Mouse (Mus musculus): ENCODE data around the gene Misp. TPM values are rescaled to one million over a fixed set of nuclear protein-coding genes. Genes with fewer than 3 reads are reported as not detected.

Gene Misp
- polyA plus RNA-seq, 1 experiment from 2014 or later, result 0.63 TPM

GRCm38 (mm10) chr10:79856704-79857451 lies 36.1 kb downstream of the Misp start:
- Histone ChIP-seq H3K9ac (ENCODE audit: low read depth, low read length) (peak overlapping the region; percentile 100), H3K4me2 (peak overlapping the region; percentile 78), H3K4me3 (ENCODE audit: low read depth, low read length) (peak overlapping the region; percentile 86), H3K27ac (ENCODE audit: low read depth, low read length) (peak overlapping the region; percentile 57), H3K9me3 (replicated peaks; ENCODE audit: control insufficient read depth, low read length) (no peaks in the 10 kb centered on the region), H3K36me3 (ENCODE audit: control insufficient read depth, insufficient read depth, low read length) (peaks cover 30% of the 10 kb centered on the region), H3K27me3 (ENCODE audit: control insufficient read depth, insufficient read depth, low read length) (no peaks in the 10 kb centered on the region), H3K4me1 (ENCODE audit: control insufficient read depth, insufficient read depth, low read length) (peaks cover 44% of the 10 kb centered on the region)
- no peak for ATAC-seq (replicated peaks; ENCODE audit: insufficient number of reproducible peaks, low FRiP score, low TSS enrichment)
- WGBS (ENCODE audit: insufficient replicate concordance), result 37% methylated on average over 7 of the region's 7 CpGs

- no peaks in the 10 kb centered on the region for H3K27me3 ChIP-seq (ENCODE audit: control insufficient read depth, insufficient read depth, low read length)
- 23% methylated on average over 4 of the region's 4 CpGs for WGBS (ENCODE audit: insufficient replicate concordance)
- H3K4me1 ChIP-seq (ENCODE audit: control insufficient read depth, insufficient read depth, low read length), result peaks cover 38% of the 10 kb centered on the region
- peak overlapping the region; percentile 64 for H3K9ac ChIP-seq (ENCODE audit: low read depth, low read length)
- H3K4me2 ChIP-seq, result peak overlapping the region; percentile 78
- H3K9me3 ChIP-seq (replicated peaks; ENCODE audit: control insufficient read depth, low read length), result no peaks in the 10 kb centered on the region
- H3K27ac ChIP-seq (ENCODE audit: low read depth, low read length), result peak overlapping the region; percentile 57
- peaks cover 35% of the 10 kb centered on the region for H3K36me3 ChIP-seq (ENCODE audit: control insufficient read depth, insufficient read depth, low read length)
- H3K4me3 ChIP-seq (ENCODE audit: low read depth, low read length), result peak overlapping the region; percentile 86
- ATAC-seq (replicated peaks; ENCODE audit: insufficient number of reproducible peaks, low FRiP score, low TSS enrichment), result no peak
Measured at GRCm38 (mm10) chr10:79857452-79857811, 36.6 kb downstream of the Misp start.

- peaks cover 38% of the 10 kb centered on the region for H3K36me3 ChIP-seq (ENCODE audit: control insufficient read depth, insufficient read depth, low read length)
- no peaks in the 10 kb centered on the region for H3K9me3 ChIP-seq (replicated peaks; ENCODE audit: control insufficient read depth, low read length)
- ATAC-seq (replicated peaks; ENCODE audit: insufficient number of reproducible peaks, low FRiP score, low TSS enrichment), result no peak
- peaks cover 33% of the 10 kb centered on the region for H3K4me1 ChIP-seq (ENCODE audit: control insufficient read depth, insufficient read depth, low read length)
- peak overlapping the region; percentile 57; the same call in 1 of the 2 replicates for H3K27ac ChIP-seq (ENCODE audit: low read depth, low read length)
- 88% methylated on average over 2 of the region's 2 CpGs for WGBS (ENCODE audit: insufficient replicate concordance)
- H3K9ac ChIP-seq (ENCODE audit: low read depth, low read length), result peak overlapping the region; percentile 64; the same call in 1 of the 2 replicates
- peak overlapping the region; percentile 86 for H3K4me3 ChIP-seq (ENCODE audit: low read depth, low read length)
- H3K4me2 ChIP-seq, result peak overlapping the region; percentile 78
- no peaks in the 10 kb centered on the region for H3K27me3 ChIP-seq (ENCODE audit: control insufficient read depth, insufficient read depth, low read length)
Measured at GRCm38 (mm10) chr10:79857894-79858293, 37.1 kb downstream of the Misp start.

GRCm38 (mm10) chr10:79858416-79859074 lies 37.8 kb downstream of the Misp start:
- Histone ChIP-seq H3K9me3 (replicated peaks; ENCODE audit: control insufficient read depth, low read length) (no peaks in the 10 kb centered on the region), H3K4me1 (ENCODE audit: control insufficient read depth, insufficient read depth, low read length) (peaks cover 29% of the 10 kb centered on the region), H3K4me3 (ENCODE audit: low read depth, low read length) (peak overlapping the region; percentile 86), H3K27ac (ENCODE audit: low read depth, low read length) (peak overlapping the region; percentile 50; the same call in 1 of the 2 replicates), H3K27me3 (ENCODE audit: control insufficient read depth, insufficient read depth, low read length) (no peaks in the 10 kb centered on the region), H3K36me3 (ENCODE audit: control insufficient read depth, insufficient read depth, low read length) (peaks cover 41% of the 10 kb centered on the region), H3K4me2 (peak overlapping the region; percentile 78), H3K9ac (ENCODE audit: low read depth, low read length) (peak overlapping the region; percentile 64; the same call in 1 of the 2 replicates)
- ATAC-seq (replicated peaks; ENCODE audit: insufficient number of reproducible peaks, low FRiP score, low TSS enrichment), result no peak
- whole genome bisulfite sequencing (ENCODE audit: insufficient replicate concordance), result 59% methylated on average over 17 of the region's 17 CpGs

- no peaks in the 10 kb centered on the region for H3K27me3 ChIP-seq (ENCODE audit: control insufficient read depth, insufficient read depth, low read length)
- H3K9me3 ChIP-seq (replicated peaks; ENCODE audit: control insufficient read depth, low read length), result no peaks in the 10 kb centered on the region
- peaks cover 41% of the 10 kb centered on the region for H3K36me3 ChIP-seq (ENCODE audit: control insufficient read depth, insufficient read depth, low read length)
- no peak overlapping the region for H3K9ac ChIP-seq (ENCODE audit: low read depth, low read length)
- H3K4me1 ChIP-seq (ENCODE audit: control insufficient read depth, insufficient read depth, low read length), result peaks cover 29% of the 10 kb centered on the region
- no peak overlapping the region for H3K4me2 ChIP-seq
- no peak overlapping the region for H3K4me3 ChIP-seq (ENCODE audit: low read depth, low read length)
- WGBS (ENCODE audit: insufficient replicate concordance), result 87% methylated on average over 11 of the region's 11 CpGs
- no peak for ATAC-seq (replicated peaks; ENCODE audit: insufficient number of reproducible peaks, low FRiP score, low TSS enrichment)
- no peak overlapping the region for H3K27ac ChIP-seq (ENCODE audit: low read depth, low read length)
Measured at GRCm38 (mm10) chr10:79859116-79859515, 38.3 kb downstream of the Misp start.

DNA sequence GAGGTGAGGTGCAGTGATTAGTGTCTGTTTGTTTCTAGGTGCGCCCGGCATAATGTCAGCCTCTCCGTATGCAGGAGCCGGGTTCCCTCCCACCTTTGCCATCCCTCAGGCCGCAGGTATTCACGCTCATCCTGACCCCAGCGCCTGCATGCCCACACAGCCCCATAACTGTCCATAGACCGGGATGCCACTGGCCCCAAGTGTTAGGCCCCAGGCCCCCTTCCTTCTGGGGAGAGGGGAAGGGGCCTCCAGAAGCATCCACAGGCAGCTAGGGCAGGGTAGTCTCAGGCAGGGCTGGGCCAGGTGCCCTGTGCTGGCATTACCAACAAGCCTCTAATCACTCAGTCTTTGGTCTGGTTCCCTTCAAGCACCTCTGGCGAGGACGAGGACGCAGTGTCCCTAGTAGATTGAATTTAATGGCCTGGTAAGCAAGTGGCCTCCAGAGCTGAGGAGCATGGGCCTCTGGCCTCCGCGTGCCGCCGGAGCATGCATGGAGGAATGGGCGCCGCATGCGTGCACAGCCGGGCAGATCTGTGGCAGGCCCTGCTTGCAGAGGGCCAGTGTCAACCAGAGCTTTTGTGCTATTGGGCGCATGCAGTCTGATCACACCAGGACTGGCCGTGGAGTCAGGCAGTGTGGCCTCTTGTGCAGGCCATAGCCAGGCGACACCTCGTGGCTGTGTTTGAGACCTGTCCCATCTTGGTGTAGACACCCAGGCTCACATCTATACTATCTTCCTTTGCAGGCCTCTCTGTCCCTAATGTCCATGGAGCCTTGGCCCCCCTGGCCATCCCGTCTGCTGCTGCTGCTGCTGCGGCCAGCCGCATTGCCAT lies 39.5 kb downstream of the Misp start:
- no peak overlapping the region for H3K4me2 ChIP-seq
- no peak overlapping the region; the same call in 1 of the 2 replicates for H3K4me3 ChIP-seq (ENCODE audit: low read depth, low read length)
- 0 out of 2 replicates have a peak overlapping the region, but pooled peaks have one; percentile 44 for H3K9ac ChIP-seq (ENCODE audit: low read depth, low read length)
- no peaks in the 10 kb centered on the region for H3K27me3 ChIP-seq (ENCODE audit: control insufficient read depth, insufficient read depth, low read length)
- no peak for ATAC-seq (replicated peaks; ENCODE audit: insufficient number of reproducible peaks, low FRiP score, low TSS enrichment)
- H3K36me3 ChIP-seq (ENCODE audit: control insufficient read depth, insufficient read depth, low read length), result peaks cover 41% of the 10 kb centered on the region
- 89% methylated on average over 26 of the region's 26 CpGs for WGBS (ENCODE audit: insufficient replicate concordance)
- peaks cover 29% of the 10 kb centered on the region for H3K4me1 ChIP-seq (ENCODE audit: control insufficient read depth, insufficient read depth, low read length)
- no peak overlapping the region for H3K27ac ChIP-seq (ENCODE audit: low read depth, low read length)
- no peaks in the 10 kb centered on the region for H3K9me3 ChIP-seq (replicated peaks; ENCODE audit: control insufficient read depth, low read length)

- no peak overlapping the region for H3K4me3 ChIP-seq (ENCODE audit: low read depth, low read length)
- H3K9me3 ChIP-seq (replicated peaks; ENCODE audit: control insufficient read depth, low read length), result no peaks in the 10 kb centered on the region
- no peak for ATAC-seq (replicated peaks; ENCODE audit: insufficient number of reproducible peaks, low FRiP score, low TSS enrichment)
- peaks cover 42% of the 10 kb centered on the region for H3K36me3 ChIP-seq (ENCODE audit: control insufficient read depth, insufficient read depth, low read length)
- 87% methylated on average over 25 of the region's 25 CpGs for WGBS (ENCODE audit: insufficient replicate concordance)
- peaks cover 27% of the 10 kb centered on the region for H3K4me1 ChIP-seq (ENCODE audit: control insufficient read depth, insufficient read depth, low read length)
- no peak overlapping the region for H3K9ac ChIP-seq (ENCODE audit: low read depth, low read length)
- no peak overlapping the region for H3K4me2 ChIP-seq
- no peak overlapping the region for H3K27ac ChIP-seq (ENCODE audit: low read depth, low read length)
- H3K27me3 ChIP-seq (ENCODE audit: control insufficient read depth, insufficient read depth, low read length), result no peaks in the 10 kb centered on the region
Measured at GRCm38 (mm10) chr10:79861230-79862048, 40.6 kb downstream of the Misp start.

Data from heart, embryonic 11.5 days (tissue).